Mouse (Mus musculus): Measurements from ENCODE around the gene Tuba1c.
A peak's percentile ranks its signal among the peaks of the same experiment; 100 is the strongest.
"Not testable (repeated sequence)": the region's sequence is repeated elsewhere in the genome, so short reads cannot be mapped to it uniquely, and the experiment has no call there.

Gene Tuba1c

GRCm38 (mm10) chr15:99074019-99074599 is 44.4 kb downstream of the Tuba1c start, which contains the start of gene Troap:
Gene Troap, plus strand, starts transcription at chr15:99074575.
- DNase-seq = no peak

GRCm38 (mm10) chr15:99074600-99075333 is 45.1 kb downstream of the Tuba1c start:
- DNase-seq = peak; percentile 99

GRCm38 (mm10) chr15:99076011-99076410 is 46.3 kb downstream of the Tuba1c start:
- not testable (repeated sequence) for DNase-seq

- DNase-seq = no peak
Measured at GRCm38 (mm10) chr15:99078181-99078910, 48.7 kb downstream of the Tuba1c start.

- DNase-seq = no peak
Measured at GRCm38 (mm10) chr15:99079804-99080203, 50.1 kb downstream of the Tuba1c start.

GRCm38 (mm10) chr15:99082322-99082721 is 52.6 kb downstream of the Tuba1c start:
- DNase-seq = no peak

- DNase-seq = no peak
Measured at GRCm38 (mm10) chr15:99082840-99083239, 53.1 kb downstream of the Tuba1c start.

GRCm38 (mm10) chr15:99083258-99083657 is 53.6 kb downstream of the Tuba1c start:
- peak; percentile 70 for DNase-seq

GRCm38 (mm10) chr15:99083867-99084557 is 54.3 kb downstream of the Tuba1c start:
- DNase-seq = no peak

- no peak for DNase-seq
Measured at GRCm38 (mm10) chr15:99084618-99085017, 54.9 kb downstream of the Tuba1c start.

GRCm38 (mm10) chr15:99085997-99086396 is 56.3 kb downstream of the Tuba1c start:
- no peak for DNase-seq

- DNase-seq = peak; percentile 58
Measured at GRCm38 (mm10) chr15:99087253-99088075, 57.8 kb downstream of the Tuba1c start, which contains the start of gene C1ql4. Gene C1ql4, minus strand, starts transcription at chr15:99087817.

Data from retina, postnatal 1 day (tissue).